ENCODE assay signal across 8 mouse cellular contexts in genomic region chr7:126754866-126755265, GRCm38 (mm10). TPM values are rescaled to one million over a fixed set of nuclear protein-coding genes. Genes with fewer than 3 reads are reported as not detected.
DNase-seq lines count a peak whose midpoint lies in the region; ATAC-seq and TF ChIP-seq lines count a peak whose summit lies in the region.

No protein-coding gene starts in this region.

- intact Hi-C loops in heart, postnatal 14 days (cut with DNase I): loop anchor here (5.0 kb wide), 1 partner anchor 352 kb away; no protein-coding TSS in a partner anchor

- 0% methylated on average over 9 of the region's 9 CpGs for WGBS in forebrain, embryonic 12.5 days
- under 1% methylated on average over 9 of the region's 9 CpGs for WGBS in lung, postnatal 0 days

- peak; percentile 52; the same call in 1 of the 2 replicates for ATAC-seq in cerebellum, adult (ENCODE audit: insufficient number of reproducible peaks, low FRiP score, low TSS enrichment)
- peak; percentile 45 for ATAC-seq in forebrain, embryonic 12.5 days (ENCODE audit: low FRiP score)
- peak; percentile 75 for ATAC-seq in lung, postnatal 0 days

- H3K4me3 ChIP-seq in forebrain, embryonic 12.5 days (replicated peaks): no peak overlapping the region
- no peak overlapping the region for H3K4me3 ChIP-seq in lung, postnatal 0 days (ENCODE audit: low read depth, low read length)

- no peaks in the 10 kb centered on the region for H3K27me3 ChIP-seq in forebrain, embryonic 12.5 days
- H3K27me3 ChIP-seq in lung, postnatal 0 days (replicated peaks; ENCODE audit: insufficient read depth, low read length): no peaks in the 10 kb centered on the region

- no peaks in the 10 kb centered on the region for H3K9me3 ChIP-seq in forebrain, embryonic 12.5 days
- no peaks in the 10 kb centered on the region for H3K9me3 ChIP-seq in lung, postnatal 0 days (ENCODE audit: low read length)

- peak; percentile 90 for DNase-seq in MN1 (ENCODE audit: low spot score)
- peak; percentile 76 to 86 for DNase-seq in heart, postnatal 14 days
- DNase-seq in kidney, postnatal 36 days: peak; percentile 87 to 90
- DNase-seq in lung, postnatal 0 days (ENCODE audit: low spot score): peak; percentile 93
- DNase-seq in ovary, postnatal 14 days (ENCODE audit: low spot score): peak; percentile 78
- peak; percentile 67 for DNase-seq in thymus, postnatal 25 days

- no peak overlapping the region for H3K27ac ChIP-seq in forebrain, embryonic 12.5 days
- peak overlapping the region; percentile 4; the same call in 1 of the 2 replicates for H3K27ac ChIP-seq in lung, postnatal 0 days (ENCODE audit: low read length)

- TF ChIP-seq CTCF in lung, postnatal 0 days (IDR thresholded peaks at IDR 0.05): peak; percentile 91

- no peaks in the 10 kb centered on the region for H3K36me3 ChIP-seq in forebrain, embryonic 12.5 days (replicated peaks)
- no peaks in the 10 kb centered on the region for H3K36me3 ChIP-seq in lung, postnatal 0 days (ENCODE audit: insufficient read depth, low read length)

- TF ChIP-seq EP300 in lung, postnatal 0 days (IDR thresholded peaks at IDR 0.05): no peak

- no peak overlapping the region for H3K4me2 ChIP-seq in forebrain, embryonic 12.5 days
- peak overlapping the region; percentile 23; the same call in 1 of the 2 replicates for H3K4me2 ChIP-seq in lung, postnatal 0 days (replicated peaks; ENCODE audit: low read depth, low read length)

- peaks cover 7% of the 10 kb centered on the region for H3K4me1 ChIP-seq in forebrain, embryonic 12.5 days
- no peaks in the 10 kb centered on the region for H3K4me1 ChIP-seq in lung, postnatal 0 days (ENCODE audit: insufficient read depth, low read depth, low read length)

- peak overlapping the region; percentile 13; the same call in 1 of the 2 replicates for H3K9ac ChIP-seq in forebrain, embryonic 12.5 days
- H3K9ac ChIP-seq in lung, postnatal 0 days (replicated peaks; ENCODE audit: low read depth): no peak overlapping the region

RNA-seq across cellular contexts. Expression of gene Mapk3, which starts 4.5 kb away (rescaled TPM):
- polyA plus RNA-seq in forebrain, embryonic 12.5 days (2016; fragmentation: Nextera tagmentation; extraction: Ambion mirVana): 51.5 and 56.8 TPM in 2 replicates
- 10 to 100 TPM; 69.8 to 77.4 TPM for total RNA-seq in heart, postnatal 14 days (2021)
- 180 and 183 TPM in 2 replicates for polyA plus RNA-seq in lung, postnatal 0 days (2015; fragmentation: Nextera tagmentation; extraction: Ambion mirVana)

RNA-seq across cellular contexts. Expression of gene Gdpd3, which starts 11.3 kb away (rescaled TPM):
- 1.4 and 1.5 TPM in 2 replicates for polyA plus RNA-seq in forebrain, embryonic 12.5 days (2016; fragmentation: Nextera tagmentation; extraction: Ambion mirVana)
- 1 to 10 TPM; 3.1 to 3.8 TPM for total RNA-seq in heart, postnatal 14 days (2021)
- polyA plus RNA-seq in lung, postnatal 0 days (2015; fragmentation: Nextera tagmentation; extraction: Ambion mirVana): 3.4 and 4.1 TPM in 2 replicates

RNA-seq across cellular contexts. Expression of gene Ypel3, which starts 21.9 kb away (rescaled TPM):
- 91.8 and 92.7 TPM in 2 replicates for polyA plus RNA-seq in forebrain, embryonic 12.5 days (2016; fragmentation: Nextera tagmentation; extraction: Ambion mirVana)
- total RNA-seq in heart, postnatal 14 days (2021): 10 to 100 TPM; 62.9 to 77.1 TPM
- polyA plus RNA-seq in lung, postnatal 0 days (2015; fragmentation: Nextera tagmentation; extraction: Ambion mirVana): 325 and 340 TPM in 2 replicates

RNA-seq across cellular contexts. Expression of gene Tbx6, which starts 26.4 kb away (rescaled TPM):
- polyA plus RNA-seq in forebrain, embryonic 12.5 days (2016; fragmentation: Nextera tagmentation; extraction: Ambion mirVana): 0.33 and 0.56 TPM in 2 replicates
- total RNA-seq in heart, postnatal 14 days (2021): under 1 TPM; 0.44 to 0.62 TPM
- 0.56 and 0.74 TPM in 2 replicates for polyA plus RNA-seq in lung, postnatal 0 days (2015; fragmentation: Nextera tagmentation; extraction: Ambion mirVana)

RNA-seq across cellular contexts. Expression of gene Ppp4c, which starts 37.4 kb away (rescaled TPM):
- polyA plus RNA-seq in forebrain, embryonic 12.5 days (2016; fragmentation: Nextera tagmentation; extraction: Ambion mirVana): 310 and 320 TPM in 2 replicates
- total RNA-seq in heart, postnatal 14 days (2021): 10 to 100 TPM; 38.8 to 49.6 TPM
- 150 and 151 TPM in 2 replicates for polyA plus RNA-seq in lung, postnatal 0 days (2015; fragmentation: Nextera tagmentation; extraction: Ambion mirVana)
